9 mouse cellular contexts compared by ENCODE assay signal in genomic region chr15:7998843-7999546, GRCm38 (mm10).
A peak's percentile ranks its signal among the peaks of the same experiment; 100 is the strongest.
DNase-seq lines count a peak whose midpoint lies in the region; ATAC-seq and TF ChIP-seq lines count a peak whose summit lies in the region.
"Had no signal": no experiment of that assay in that cellular context is flagged by ENCODE, and none has a peak within 500 bp of the region (broad histone marks: within the 10 kb centered on the region; RNA-seq: fewer than 3 reads in every experiment).

No protein-coding gene starts in this region.

- no peaks in the 10 kb centered on the region for H3K27me3 ChIP-seq in C2C12 (ENCODE audit: control insufficient read depth, insufficient read depth, insufficient read length)
- H3K27me3 ChIP-seq in liver, postnatal 0 days (ENCODE audit: insufficient read depth, low read length): no peaks in the 10 kb centered on the region
- no peaks in the 10 kb centered on the region for H3K27me3 ChIP-seq in midbrain, embryonic 13.5 days
- no peaks in the 10 kb centered on the region for H3K27me3 ChIP-seq in midbrain, embryonic 16.5 days (ENCODE audit: control insufficient read depth, insufficient read depth, low read depth, low read length)
- no peaks in the 10 kb centered on the region for H3K27me3 ChIP-seq in forebrain, embryonic 11.5 days (ENCODE audit: control insufficient read depth, insufficient read depth, low read length)

- no peak overlapping the region for H3K27ac ChIP-seq in liver, postnatal 0 days (ENCODE audit: low read depth)
- H3K27ac ChIP-seq in midbrain, embryonic 13.5 days: no peak overlapping the region
- no peak overlapping the region for H3K27ac ChIP-seq in midbrain, embryonic 16.5 days (ENCODE audit: low read length)
- H3K27ac ChIP-seq in forebrain, embryonic 11.5 days (ENCODE audit: low read depth, low read length): no peak overlapping the region

- H3K4me1 ChIP-seq in liver, postnatal 0 days (ENCODE audit: insufficient read depth): no peaks in the 10 kb centered on the region
- H3K4me1 ChIP-seq in midbrain, embryonic 13.5 days (replicated peaks): 0 out of 2 replicates have a peak, but pooled peaks cover 3% of the 10 kb centered on the region
- H3K4me1 ChIP-seq in midbrain, embryonic 16.5 days (ENCODE audit: control insufficient read depth, insufficient read depth, low read length): no peaks in the 10 kb centered on the region
- no peaks in the 10 kb centered on the region for H3K4me1 ChIP-seq in forebrain, embryonic 11.5 days (replicated peaks; ENCODE audit: control insufficient read depth, insufficient read depth, low read length)

- H3K79me3 ChIP-seq in C2C12 (ENCODE audit: low read depth): no peaks in the 10 kb centered on the region

- peak overlapping the region; percentile 33; the same call in 1 of the 2 replicates for H3K4me2 ChIP-seq in liver, postnatal 0 days (ENCODE audit: low read depth, low read length)
- no peak overlapping the region for H3K4me2 ChIP-seq in midbrain, embryonic 13.5 days (replicated peaks)
- no peak overlapping the region for H3K4me2 ChIP-seq in midbrain, embryonic 16.5 days (ENCODE audit: low read length)
- no peak overlapping the region for H3K4me2 ChIP-seq in forebrain, embryonic 11.5 days (ENCODE audit: low read depth, low read length, severe bottlenecking)

- peak; percentile 76 for ATAC-seq in liver, postnatal 0 days
- no peak for ATAC-seq in midbrain, embryonic 13.5 days
- ATAC-seq in midbrain, embryonic 16.5 days: no peak
- ATAC-seq in forebrain, embryonic 11.5 days (replicated peaks; ENCODE audit: low FRiP score): no peak

- TF ChIP-seq EP300 in liver, postnatal 0 days (IDR thresholded peaks at IDR 0.05; ENCODE audit: low read depth): no peak

- peak; percentile 26 for DNase-seq in gastrocnemius, postnatal 10 days
- no peak for DNase-seq in gastrocnemius, postnatal 25 days
- DNase-seq in cerebellum, adult 9-10 months: peak; percentile 34
- no peak for DNase-seq in liver, postnatal 0 days
- no peak for DNase-seq in forebrain, embryonic 11.5 days (ENCODE audit: low spot score)
- DNase-seq: kidney, adult 11 months had no signal

- no peak for TF ChIP-seq CTCF in C2C12 (IDR thresholded peaks at IDR 0.05; ENCODE audit: control insufficient read depth, insufficient read depth, insufficient read length)
- no peak for TF ChIP-seq CTCF in liver, postnatal 0 days (IDR thresholded peaks at IDR 0.05; ENCODE audit: low read depth)

- no peak overlapping the region for H3ac ChIP-seq in C2C12 (ENCODE audit: control insufficient read depth, insufficient read length, low read depth)

- H3K36me3 ChIP-seq in C2C12 (ENCODE audit: control insufficient read depth, insufficient read depth): peaks cover 5% of the 10 kb centered on the region
- no peaks in the 10 kb centered on the region for H3K36me3 ChIP-seq in liver, postnatal 0 days (replicated peaks; ENCODE audit: insufficient read depth, low read length)
- no peaks in the 10 kb centered on the region for H3K36me3 ChIP-seq in midbrain, embryonic 13.5 days
- no peaks in the 10 kb centered on the region for H3K36me3 ChIP-seq in midbrain, embryonic 16.5 days (ENCODE audit: control insufficient read depth, insufficient read depth, low read length)
- no peaks in the 10 kb centered on the region for H3K36me3 ChIP-seq in forebrain, embryonic 11.5 days (ENCODE audit: control insufficient read depth, insufficient read depth, low read length)

- 56% methylated on average over 14 of the region's 14 CpGs for WGBS in liver, postnatal 0 days (ENCODE audit: insufficient replicate concordance)
- WGBS in midbrain, embryonic 13.5 days: 55% methylated on average over 14 of the region's 14 CpGs
- WGBS in midbrain, embryonic 16.5 days: 53% methylated on average over 14 of the region's 14 CpGs
- 51% methylated on average over 14 of the region's 14 CpGs for WGBS in forebrain, embryonic 11.5 days

- no peaks in the 10 kb centered on the region for H3K9me3 ChIP-seq in liver, postnatal 0 days (ENCODE audit: low read length)
- H3K9me3 ChIP-seq in midbrain, embryonic 13.5 days: no peaks in the 10 kb centered on the region
- H3K9me3 ChIP-seq in midbrain, embryonic 16.5 days (replicated peaks; ENCODE audit: control insufficient read depth, low read length, poor library complexity, severe bottlenecking): no peaks in the 10 kb centered on the region
- no peaks in the 10 kb centered on the region for H3K9me3 ChIP-seq in forebrain, embryonic 11.5 days (ENCODE audit: control insufficient read depth, low read length)

- H3K4me3 ChIP-seq in C2C12 (ENCODE audit: insufficient read depth, poor library complexity, severe bottlenecking): no peak overlapping the region
- no peak overlapping the region for H3K4me3 ChIP-seq in liver, postnatal 0 days (ENCODE audit: low read depth, low read length)
- no peak overlapping the region for H3K4me3 ChIP-seq in midbrain, embryonic 13.5 days (replicated peaks)
- H3K4me3 ChIP-seq in midbrain, embryonic 16.5 days (ENCODE audit: low read depth, low read length): no peak overlapping the region
- H3K4me3 ChIP-seq in forebrain, embryonic 11.5 days (ENCODE audit: low read depth, low read length): no peak overlapping the region

- no peak overlapping the region for H3K9ac ChIP-seq in liver, postnatal 0 days (replicated peaks)
- no peak overlapping the region for H3K9ac ChIP-seq in midbrain, embryonic 13.5 days (replicated peaks)
- no peak overlapping the region for H3K9ac ChIP-seq in midbrain, embryonic 16.5 days (ENCODE audit: low read depth, low read length)
- no peak overlapping the region for H3K9ac ChIP-seq in forebrain, embryonic 11.5 days (ENCODE audit: low read length)

- H3K79me2 ChIP-seq in C2C12 (ENCODE audit: control insufficient read depth, insufficient read depth): no peaks in the 10 kb centered on the region

TF ChIP-seq in C2C12, 6 proteins besides CTCF, POLR2A, EP300 and RAD21:
- peak; percentile 56 for TF ChIP-seq MYOD1 (IDR thresholded peaks at IDR 0.05; ENCODE audit: control insufficient read depth, insufficient read length, low read depth)
- TF ChIP-seq CEBPB (IDR thresholded peaks at IDR 0.05; ENCODE audit: low read depth): no peak
- no peak for TF ChIP-seq USF1 (IDR thresholded peaks at IDR 0.05; ENCODE audit: low read depth)

Comparison
In these comparisons a context has a peak if more than half of its experiments do, and no peak if none do; other contexts are left out.
1. DNase-seq: peak in gastrocnemius, postnatal 10 days (single experiment) and cerebellum, adult 9-10 months (single experiment); none in gastrocnemius, postnatal 25 days (single experiment), liver, postnatal 0 days (single experiment) and forebrain, embryonic 11.5 days (single experiment).